Mouse (Mus musculus) Muller cell, postnatal 12 days (primary cell): ENCODE results near the gene Bnip1.

Experiments
- DNase-seq: peaks from one replicate; pipeline ENCODE4 v3.0.0-alpha.2; 2015; ENCODE audit errors: inconsistent ontology term

Gene Bnip1

DNA sequence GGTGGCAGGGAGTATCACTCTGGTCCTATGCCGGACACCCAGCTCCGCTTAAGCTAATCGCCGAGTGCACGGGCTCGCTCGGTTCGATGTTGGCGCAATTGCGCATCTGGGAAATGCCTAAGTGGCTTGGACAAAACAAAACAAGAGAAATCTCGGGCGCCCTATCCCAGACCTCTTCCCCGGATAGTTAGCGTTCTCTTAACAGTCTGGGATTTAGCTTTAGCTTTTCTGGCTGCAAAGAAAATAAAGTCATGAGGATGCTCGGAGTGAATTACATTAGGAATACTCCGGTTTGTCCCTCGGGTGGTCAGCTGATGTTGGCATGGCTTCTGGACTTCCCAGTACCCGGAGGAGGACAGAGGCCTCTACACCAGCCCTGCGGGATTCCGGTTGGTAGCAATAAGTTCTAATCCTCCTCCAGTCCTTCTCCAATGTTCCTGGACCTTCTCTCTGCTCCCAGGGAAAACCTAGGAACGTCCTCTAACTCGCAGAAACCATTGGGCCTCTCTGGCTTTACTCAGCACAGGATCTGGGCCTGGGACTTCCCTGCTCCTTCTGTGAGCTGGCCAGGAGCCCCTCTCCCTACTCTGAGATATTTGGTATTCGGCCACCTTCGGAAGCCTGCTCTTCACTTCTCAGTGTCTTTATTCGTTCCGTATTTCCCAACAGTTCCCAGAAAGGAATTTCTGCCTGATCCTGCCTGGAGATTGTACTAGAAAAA, 59.0 kb downstream of the Bnip1 start:
- DNase-seq = no peak

- no peak for DNase-seq
Observed at GRCm38 (mm10) chr17:26840439-26840780, 59.5 kb downstream of the Bnip1 start.

- no peak for DNase-seq
Observed at GRCm38 (mm10) chr17:26840922-26841731, 60.3 kb downstream of the Bnip1 start.

- DNase-seq = no peak
Observed at GRCm38 (mm10) chr17:26841981-26842380, 61.1 kb downstream of the Bnip1 start.
